Mouse (Mus musculus) brain, embryonic 18.5 days (tissue): ENCODE data around the gene Stk32c.

ENCODE experiments used
- DNase-seq: peaks from one replicate; pipeline ENCODE4 v3.0.0-alpha.2; 2012; ENCODE audit warnings: low read depth, low spot score

Stk32c gene

DNA sequence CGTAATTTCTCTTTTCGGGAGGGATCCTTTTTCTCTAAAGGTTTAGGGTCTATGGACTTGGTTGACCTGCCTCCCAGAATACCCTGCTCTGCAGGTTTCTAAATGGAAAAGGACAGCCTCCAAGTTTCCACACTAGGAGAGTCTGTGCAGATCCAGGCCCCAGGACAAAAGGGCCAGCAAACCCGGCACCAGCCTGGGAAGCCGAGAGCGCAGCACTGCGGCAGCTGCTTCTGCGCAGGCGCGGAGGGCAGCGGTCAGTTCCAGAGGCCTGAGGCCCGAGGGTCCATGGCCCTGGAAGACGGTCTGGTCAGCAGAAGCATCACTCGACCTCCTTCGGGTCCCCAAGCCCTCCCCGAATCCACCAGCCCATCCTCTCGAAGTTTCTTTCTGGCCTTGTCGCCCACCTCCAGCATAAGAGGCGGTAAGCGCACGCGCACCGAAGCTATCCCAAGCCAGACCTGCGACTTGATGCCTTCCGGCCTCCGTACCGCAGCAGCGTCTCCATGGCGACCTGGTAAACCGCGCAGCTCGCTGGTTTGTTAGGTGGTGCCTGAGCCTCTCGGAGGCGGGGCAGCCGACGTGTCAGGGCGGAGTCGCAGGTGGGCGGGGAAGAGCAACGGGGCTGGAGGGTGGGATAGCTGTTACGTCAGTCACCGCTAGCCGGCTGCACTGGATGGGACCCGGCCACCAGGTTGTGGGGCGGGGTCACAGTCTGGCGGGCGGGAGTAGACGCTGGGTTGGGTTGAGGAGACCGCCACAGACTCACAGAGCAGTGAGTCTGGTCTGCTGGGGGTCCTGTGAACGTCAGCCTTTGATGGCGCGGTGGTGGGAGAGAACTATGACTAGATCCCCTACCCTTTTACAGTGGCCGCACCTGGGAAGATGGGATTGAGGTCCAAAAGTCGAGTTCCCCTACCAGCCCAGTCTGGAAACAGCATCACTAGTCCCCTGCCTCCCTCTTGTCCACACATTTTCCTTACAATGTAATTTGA, at the start of gene Stk32c, which contains the start of gene Lrrc27:
TSS of gene Stk32c (minus strand) at position 554 of the 992 bp plus-strand sequence.
TSS of gene Lrrc27 (plus strand) at position 235 of the 992 bp plus-strand sequence.
- peak; percentile 97 for DNase-seq

GRCm38 (mm10) chr7:139257752-139258542, 44.8 kb upstream of the Stk32c start:
- no peak for DNase-seq

DNA sequence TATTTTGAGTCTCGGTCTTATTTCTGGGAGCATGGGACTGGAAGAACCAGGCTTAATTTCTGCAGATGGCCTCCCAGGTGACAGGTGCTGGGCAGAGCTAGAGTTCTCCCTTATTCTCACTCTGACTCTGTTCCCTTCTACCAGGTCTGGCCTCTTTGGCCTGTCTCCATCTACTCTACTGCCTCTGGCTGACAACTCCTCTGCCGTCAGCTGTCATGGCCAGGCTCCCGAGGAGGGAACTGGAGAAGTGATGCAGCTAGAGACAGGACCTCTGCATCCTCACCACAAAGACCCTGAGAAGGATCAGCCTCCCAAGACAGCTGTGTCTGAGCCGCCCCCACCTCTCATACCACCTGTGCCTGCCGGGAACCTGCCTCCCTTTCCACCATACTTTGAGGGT, 41.5 kb upstream of the Stk32c start:
- DNase-seq, result no peak

DNA sequence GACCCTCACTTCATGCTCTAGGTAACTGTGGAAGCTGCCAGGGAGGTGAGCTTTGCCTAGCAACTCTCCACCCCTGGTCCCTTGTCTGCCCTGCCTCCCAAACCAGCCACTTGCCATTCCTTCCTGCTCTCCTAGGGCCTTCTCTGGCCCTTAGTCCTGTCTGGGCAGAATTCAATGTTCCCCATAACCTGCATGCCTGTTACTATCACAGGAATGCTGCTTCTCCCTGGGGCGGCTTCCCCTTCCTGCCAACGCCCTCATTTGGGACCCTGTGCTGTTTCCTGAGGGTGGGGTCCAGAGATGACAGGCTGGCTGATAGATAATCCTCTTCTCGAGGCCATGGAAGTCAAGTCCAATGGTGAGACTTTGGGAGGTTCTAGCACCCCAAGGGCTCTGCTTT, 40.4 kb upstream of the Stk32c start:
- DNase-seq, result no peak

- no peak for DNase-seq
Measured at GRCm38 (mm10) chr7:139252986-139253385, 39.9 kb upstream of the Stk32c start.

DNA sequence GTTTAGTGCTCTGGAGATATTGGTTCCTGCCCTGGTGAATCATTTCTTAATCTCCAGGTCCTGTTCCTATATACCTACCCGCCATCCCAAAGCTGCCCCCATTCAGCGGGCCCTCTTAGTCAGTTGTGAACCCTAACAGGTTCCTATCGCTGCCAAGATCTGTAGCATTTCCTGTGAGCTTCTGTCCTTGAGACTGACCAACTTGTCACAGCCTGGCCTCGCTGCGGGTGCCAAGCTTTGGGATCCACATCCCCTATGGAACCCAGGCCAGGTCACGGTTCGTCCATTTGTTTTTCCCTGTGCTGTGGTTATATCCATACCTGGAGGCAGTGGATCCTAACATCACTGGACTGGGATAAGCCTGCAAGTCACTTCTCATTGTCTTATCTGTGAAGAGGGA, 39.5 kb upstream of the Stk32c start:
- no peak for DNase-seq

GRCm38 (mm10) chr7:139251881-139252301, 38.8 kb upstream of the Stk32c start:
- no peak for DNase-seq

- DNase-seq, result no peak
Measured at GRCm38 (mm10) chr7:139249406-139250210, 36.5 kb upstream of the Stk32c start.

DNA sequence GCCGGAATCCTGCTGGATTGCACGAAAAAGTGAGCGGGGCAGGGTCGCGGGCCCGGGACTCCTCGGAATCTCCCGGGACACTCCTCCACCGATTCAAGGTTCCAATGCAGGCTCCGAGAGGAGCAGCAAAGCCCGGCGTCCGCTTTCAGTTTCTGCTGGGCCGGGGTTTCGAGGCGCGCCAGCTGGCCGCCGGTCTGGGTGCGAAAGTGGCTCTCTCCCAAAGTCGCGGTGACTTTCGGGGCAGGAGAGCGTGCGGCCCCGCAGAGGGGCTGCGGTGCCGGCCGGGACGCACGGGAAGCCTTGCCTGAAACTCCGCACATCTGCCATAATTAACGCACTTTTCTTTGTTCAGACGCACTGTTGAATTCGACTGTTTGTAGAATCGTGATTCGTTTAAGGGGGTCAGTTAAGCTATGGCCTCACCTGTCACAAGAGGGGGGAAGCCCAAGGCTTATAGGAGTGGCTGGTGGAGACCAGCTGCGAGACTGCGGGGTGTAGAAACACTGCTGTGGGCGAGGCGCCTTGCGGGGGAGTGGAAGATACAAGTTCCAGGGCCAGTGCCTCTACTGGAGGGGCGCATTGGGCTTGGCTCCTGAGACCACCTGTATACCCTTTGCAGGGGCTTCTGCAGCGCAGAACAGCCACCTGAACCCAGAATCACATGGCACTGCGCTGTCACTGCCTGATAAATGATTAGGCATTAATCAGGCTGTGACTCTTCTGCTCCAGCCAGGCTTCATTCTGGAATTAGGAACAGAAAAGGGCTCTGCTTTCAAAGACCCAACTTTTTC, 35.7 kb upstream of the Stk32c start:
- no peak for DNase-seq

GRCm38 (mm10) chr7:139247881-139248614, 34.9 kb upstream of the Stk32c start, which contains the start of gene Pwwp2b:
TSS of gene Pwwp2b (plus strand) at chr7:139248482.
- no peak for DNase-seq

- DNase-seq, result no peak
Measured at GRCm38 (mm10) chr7:139246931-139247880, 34.1 kb upstream of the Stk32c start.

DNA sequence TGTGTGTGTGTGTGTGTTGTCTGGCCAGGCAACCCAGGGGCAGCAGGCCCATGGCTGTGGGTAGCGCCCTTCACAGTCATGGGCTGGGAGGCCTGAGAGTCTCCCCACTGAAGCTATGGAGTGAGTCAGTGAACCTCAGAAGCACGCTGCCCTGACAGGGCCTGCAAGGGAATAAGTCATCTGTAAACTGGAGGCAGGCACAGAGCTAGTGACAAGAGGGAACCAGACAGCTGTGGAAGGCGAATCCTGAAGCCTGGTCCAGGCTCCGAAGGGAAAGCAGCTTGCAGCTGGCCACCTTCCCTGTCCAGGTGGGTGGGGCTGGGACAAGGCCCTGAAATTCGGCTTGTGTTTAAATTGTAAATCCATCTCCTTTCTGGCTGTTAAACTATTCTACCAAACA, 33.0 kb upstream of the Stk32c start:
- DNase-seq, result no peak

DNA sequence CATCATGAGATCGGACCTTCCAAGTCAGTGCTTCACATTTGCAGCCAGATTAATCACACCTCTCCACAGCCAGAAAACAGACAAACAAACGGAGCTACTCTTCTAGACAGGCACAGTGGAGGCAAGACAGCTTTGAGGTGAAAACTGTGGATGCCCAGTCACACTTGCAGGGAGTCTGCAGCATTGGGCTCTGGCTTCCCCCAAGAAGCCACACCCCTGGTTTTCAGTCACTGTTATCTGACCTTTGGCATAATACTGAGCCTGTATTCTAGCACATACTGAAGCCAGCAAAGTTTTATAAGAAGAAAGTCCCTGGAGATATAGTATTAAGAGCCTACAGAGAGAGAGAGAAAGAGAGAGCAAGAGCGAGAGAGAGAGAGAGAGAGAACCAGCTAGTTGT, 26.3 kb upstream of the Stk32c start:
- DNase-seq, result no peak

DNA sequence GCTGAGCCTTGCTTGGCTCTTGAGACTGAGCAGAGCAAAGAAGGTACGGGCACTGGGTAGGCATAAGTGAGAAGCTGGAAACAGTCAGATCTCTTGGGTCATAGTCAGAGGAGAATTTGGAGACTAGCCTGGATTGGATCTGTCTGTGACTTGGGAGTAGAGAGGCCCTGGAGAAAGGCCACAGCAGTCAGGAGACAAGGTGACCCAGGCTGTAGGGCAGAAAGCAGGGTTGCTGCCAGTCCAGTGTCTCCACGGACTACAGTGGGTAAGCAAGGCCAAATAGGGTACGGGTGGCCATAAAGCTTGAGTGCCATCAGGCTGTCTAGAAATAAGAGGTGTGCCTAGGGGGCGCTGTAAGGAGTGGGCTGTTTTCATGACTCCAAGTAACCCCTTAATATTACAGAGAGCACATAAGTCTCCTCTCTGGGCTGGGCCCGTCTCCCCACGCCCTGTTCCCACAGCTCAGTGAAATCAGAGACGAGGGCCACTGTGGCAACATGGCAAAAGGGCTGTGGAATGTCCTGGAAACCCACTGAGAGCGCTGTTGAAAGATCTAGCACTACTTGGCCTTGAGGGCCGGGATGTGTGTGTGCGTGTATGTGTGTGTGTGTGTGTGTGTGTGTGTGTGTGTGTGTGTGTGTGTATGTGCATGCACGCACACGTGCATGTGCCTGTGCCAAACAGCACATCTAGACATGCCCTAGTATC, 22.7 kb upstream of the Stk32c start:
- DNase-seq, result no peak

- no peak for DNase-seq
Measured at GRCm38 (mm10) chr7:139234426-139235188, 21.5 kb upstream of the Stk32c start.

- no peak for DNase-seq
Measured at GRCm38 (mm10) chr7:139233714-139234113, 20.6 kb upstream of the Stk32c start.

- DNase-seq, result no peak
Measured at GRCm38 (mm10) chr7:139230241-139230640, 17.1 kb upstream of the Stk32c start.
